Mouse (Mus musculus) olfactory bulb, adult 2 months (tissue): ENCODE measurements around the gene Wdr91.

Source experiments
- CTCF ChIP-seq: fragments of 200-500 bp; IDR thresholded peaks from 2 replicates; pipeline ENCODE4 v1.5.1; 2012; ENCODE audit warnings: low read depth, mild to moderate bottlenecking, low read length, moderate library complexity; ENCODE audit not compliant: insufficient read depth
- POLR2A ChIP-seq: fragments of 200-500 bp; IDR thresholded peaks from 2 replicates; pipeline ENCODE4 v1.6.1; 2012; ENCODE audit warnings: mild to moderate bottlenecking, low read depth, low read length, moderate library complexity; ENCODE audit not compliant: insufficient read depth

- TF ChIP-seq POLR2A, result no peak
- TF ChIP-seq CTCF, result no peak
Observed at GRCm38 (mm10) chr6:34939451-34939850, 28.8 kb upstream of the Wdr91 start.
